Mouse (Mus musculus) left cerebral cortex, postnatal 36 days (tissue): Measurements from ENCODE around the gene Pex11g. TPM values are rescaled to one million over a fixed set of nuclear protein-coding genes. Genes with fewer than 3 reads are reported as not detected.

Source experiments
- DNase-seq, 2 experiments: peaks; one replicate each; pipeline ENCODE4 v3.0.0; 2021 to 2022; ENCODE audit warnings: low spot score in 2 of 2, mixed read lengths in 1 of 2
- intact Hi-C: fragments of 180-260 bp; cut with DNase I; formaldehyde crosslinking; loops from one replicate; pipeline ENCODE4 v1.15.1; 2025
- total RNA-seq, 2 experiments: library from RNA; stranded (reverse); gene quantifications; 2 replicates each; pipeline ENCODE4 v1.2.3; 2021

The Pex11g gene
- 1 to 10 TPM in 1 of 2 experiments, under 1 TPM in 1; 0.54 to 1.3 TPM for total RNA-seq

- intact Hi-C loops = no loop called here
- peak; percentile 74 to 82 for DNase-seq
Observed at GRCm38 (mm10) chr8:3467006-3467885, at the start of gene Pex11g. Gene Pex11g (minus strand): TSS chr8:3467680.

- DNase-seq = peak in 1 of 2 experiments; percentile 22
- intact Hi-C loops = loop anchor here (10.0 kb wide), 1 partner anchor 242 kb away; the partner anchor contains the start of gene Insr
Observed at GRCm38 (mm10) chr8:3517117-3517495, 49.6 kb upstream of the Pex11g start.

DNA sequence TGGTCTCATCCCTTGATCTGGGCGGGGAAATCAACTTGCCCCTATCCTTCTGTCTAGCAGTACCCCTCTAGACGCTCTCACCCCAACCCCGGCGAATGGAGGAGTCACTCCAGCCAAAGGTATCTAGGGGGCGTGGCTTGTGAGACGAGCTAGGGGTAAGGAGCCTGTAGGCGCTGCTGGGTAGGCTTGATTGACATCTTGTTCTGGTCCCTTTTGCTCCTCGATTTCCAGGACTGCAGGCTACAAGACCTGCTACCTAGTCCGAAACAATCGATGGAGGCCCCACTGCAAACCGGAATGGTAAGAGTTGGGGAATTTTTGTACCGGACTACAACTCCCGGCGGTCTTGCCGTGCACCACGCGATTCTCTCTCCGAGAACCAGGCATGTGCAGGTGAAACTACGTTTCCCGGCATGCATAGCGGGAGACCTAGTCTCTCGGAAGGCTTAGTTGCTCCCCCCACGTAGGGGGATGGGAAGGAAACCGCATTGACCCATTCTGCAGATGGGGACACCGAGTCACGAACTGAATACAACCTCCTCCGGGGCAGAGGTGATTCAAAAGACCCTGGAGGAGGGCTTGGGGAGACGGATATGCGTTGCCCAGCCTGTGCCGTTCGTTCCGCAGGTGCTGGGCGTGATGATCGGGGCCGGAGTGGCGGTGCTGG, 49.1 kb upstream of the Pex11g start:
- intact Hi-C loops = loop anchor here (10.0 kb wide), 1 partner anchor 242 kb away; the partner anchor contains the start of gene Insr
- DNase-seq = peak; percentile 96 to 97

- intact Hi-C loops = loop anchor here (10.0 kb wide), 1 partner anchor 241 kb away; the partner anchor contains the start of gene Insr
- DNase-seq = peak; percentile 59 to 64
Observed at GRCm38 (mm10) chr8:3515771-3516417, 48.4 kb upstream of the Pex11g start.

- intact Hi-C loops = loop anchor here (10.0 kb wide), 1 partner anchor 240 kb away; the partner anchor contains the start of gene Insr
Observed at GRCm38 (mm10) chr8:3515260-3515671, 47.8 kb upstream of the Pex11g start, which contains the start of gene Pnpla6. Gene Pnpla6 (plus strand): TSS chr8:3515384.

DNA sequence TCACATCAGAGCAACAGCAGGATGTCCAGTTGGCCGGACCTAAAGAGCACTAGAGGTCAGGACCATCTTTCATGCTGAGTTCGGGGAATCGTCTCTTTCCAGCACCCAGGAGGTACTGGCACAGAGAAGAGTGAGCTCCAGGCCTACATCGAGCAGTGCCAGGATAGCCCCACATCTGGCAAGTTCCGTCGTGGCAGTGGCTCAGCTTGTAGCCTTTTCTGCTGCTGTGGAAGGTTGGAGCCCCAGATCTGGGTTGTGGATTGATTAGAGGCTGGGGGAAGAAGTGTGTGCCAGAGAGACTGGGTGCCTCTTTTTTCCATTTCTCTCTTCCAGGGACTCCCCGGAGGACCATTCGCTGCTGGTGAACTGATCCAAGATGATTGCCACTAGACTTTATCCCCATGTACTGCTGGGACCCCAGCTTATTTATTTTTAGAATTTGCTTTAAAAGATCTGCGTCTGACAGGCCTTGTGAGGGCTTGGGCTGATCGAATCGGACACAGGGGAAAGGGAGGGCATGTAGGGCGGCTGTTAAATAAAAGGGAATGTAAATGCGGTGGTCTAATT, 47.3 kb upstream of the Pex11g start:
- intact Hi-C loops = loop anchor here (10.0 kb wide), 1 partner anchor 240 kb away; the partner anchor contains the start of gene Insr
- DNase-seq = no peak

More at GRCm38 (mm10) chr8:3515260-3515671, 47.8 kb upstream of the Pex11g start, which contains the start of gene Pnpla6:
- DNase-seq = peak; percentile 89

- intact Hi-C loops = no loop called here
- DNase-seq = no peak
Observed at GRCm38 (mm10) chr8:3507979-3508754, 40.7 kb upstream of the Pex11g start.

- peak; percentile 34 to 38 for DNase-seq
- intact Hi-C loops = no loop called here
Observed at GRCm38 (mm10) chr8:3502217-3502616, 34.7 kb upstream of the Pex11g start.

DNA sequence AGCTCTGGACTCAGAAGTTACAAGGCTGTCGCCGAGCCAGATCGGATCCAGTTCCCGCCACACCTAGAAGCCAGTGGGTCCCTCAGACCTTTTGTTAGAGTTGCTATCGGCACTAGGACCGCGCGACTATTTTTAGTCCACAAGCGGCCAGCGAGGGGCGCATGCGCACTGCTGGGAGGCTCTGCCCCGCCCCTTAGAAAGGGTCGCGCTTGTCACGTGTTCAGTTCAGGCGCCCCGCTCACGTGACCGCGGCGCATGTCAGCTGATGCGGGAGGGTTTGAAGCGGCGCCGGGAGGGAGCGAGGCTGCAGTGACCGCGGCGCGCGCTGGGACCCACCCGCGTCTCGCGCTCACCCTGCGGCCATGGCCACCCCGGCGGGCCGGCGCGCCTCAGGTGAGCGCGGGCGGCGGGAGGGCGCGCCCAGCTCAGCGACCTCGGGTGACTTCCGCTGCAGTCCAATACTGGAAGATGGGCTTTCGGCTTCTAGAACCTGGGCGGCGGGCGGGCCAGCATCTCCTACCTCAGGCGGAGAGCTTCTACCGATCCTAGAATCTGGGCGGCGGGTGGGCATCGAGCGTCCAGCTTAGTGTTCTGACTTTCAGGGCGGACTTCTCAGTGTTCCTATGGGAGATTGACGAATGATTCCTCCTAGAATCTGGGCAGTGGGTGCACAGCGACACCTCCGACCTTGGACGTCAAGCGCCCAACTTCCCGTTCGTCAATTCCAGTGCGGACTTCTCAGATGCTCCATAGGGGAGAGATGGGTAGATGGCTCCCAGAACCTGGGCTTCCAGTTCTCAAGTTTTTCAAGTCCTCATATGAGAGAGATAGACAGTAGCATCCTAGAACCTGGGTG, 33.0 kb upstream of the Pex11g start, which contains the start of gene Mcoln1:
Mcoln1 (plus strand) TSS at position 223 of the 856 bp plus-strand sequence.
- intact Hi-C loops = no loop called here
- DNase-seq = peak; percentile 98

- intact Hi-C loops = no loop called here
- no peak for DNase-seq
Observed at GRCm38 (mm10) chr8:3499751-3500150, 32.3 kb upstream of the Pex11g start.

DNA sequence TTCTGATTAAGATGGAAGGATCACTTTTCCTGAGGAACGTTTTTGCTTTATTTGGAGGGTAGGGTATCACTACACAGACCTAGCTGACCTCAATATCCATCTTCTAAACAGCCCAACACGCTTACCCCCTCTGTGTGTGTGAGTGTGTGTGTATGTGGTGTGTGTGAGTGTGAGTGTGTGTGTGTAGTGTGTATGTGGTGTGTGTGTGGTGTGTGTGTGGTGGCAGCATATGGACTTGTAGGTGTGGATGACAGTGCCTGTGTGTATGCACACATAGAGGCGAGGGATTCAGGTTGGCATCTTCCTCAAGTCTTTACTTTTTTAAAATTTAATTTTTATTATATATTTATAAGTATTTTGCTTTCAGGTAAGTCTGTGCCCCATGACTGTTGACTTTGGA, 31.1 kb upstream of the Pex11g start:
- intact Hi-C loops = no loop called here
- DNase-seq = no peak

DNA sequence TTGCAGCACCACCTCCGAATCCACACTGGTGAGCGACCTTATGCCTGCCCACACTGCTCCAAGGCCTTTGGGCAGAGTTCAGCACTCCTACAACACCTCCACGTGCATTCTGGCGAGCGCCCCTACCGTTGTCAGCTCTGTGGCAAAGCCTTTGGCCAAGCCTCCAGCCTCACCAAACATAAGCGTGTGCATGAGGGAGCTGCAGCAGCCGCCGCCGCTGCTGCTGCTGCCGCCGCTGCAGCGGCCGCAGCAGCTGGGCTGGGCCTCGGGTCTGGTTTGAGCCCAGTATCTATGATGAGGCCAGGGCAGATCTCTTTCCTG, 28.9 kb upstream of the Pex11g start:
- DNase-seq = no peak
- intact Hi-C loops = no loop called here

DNA sequence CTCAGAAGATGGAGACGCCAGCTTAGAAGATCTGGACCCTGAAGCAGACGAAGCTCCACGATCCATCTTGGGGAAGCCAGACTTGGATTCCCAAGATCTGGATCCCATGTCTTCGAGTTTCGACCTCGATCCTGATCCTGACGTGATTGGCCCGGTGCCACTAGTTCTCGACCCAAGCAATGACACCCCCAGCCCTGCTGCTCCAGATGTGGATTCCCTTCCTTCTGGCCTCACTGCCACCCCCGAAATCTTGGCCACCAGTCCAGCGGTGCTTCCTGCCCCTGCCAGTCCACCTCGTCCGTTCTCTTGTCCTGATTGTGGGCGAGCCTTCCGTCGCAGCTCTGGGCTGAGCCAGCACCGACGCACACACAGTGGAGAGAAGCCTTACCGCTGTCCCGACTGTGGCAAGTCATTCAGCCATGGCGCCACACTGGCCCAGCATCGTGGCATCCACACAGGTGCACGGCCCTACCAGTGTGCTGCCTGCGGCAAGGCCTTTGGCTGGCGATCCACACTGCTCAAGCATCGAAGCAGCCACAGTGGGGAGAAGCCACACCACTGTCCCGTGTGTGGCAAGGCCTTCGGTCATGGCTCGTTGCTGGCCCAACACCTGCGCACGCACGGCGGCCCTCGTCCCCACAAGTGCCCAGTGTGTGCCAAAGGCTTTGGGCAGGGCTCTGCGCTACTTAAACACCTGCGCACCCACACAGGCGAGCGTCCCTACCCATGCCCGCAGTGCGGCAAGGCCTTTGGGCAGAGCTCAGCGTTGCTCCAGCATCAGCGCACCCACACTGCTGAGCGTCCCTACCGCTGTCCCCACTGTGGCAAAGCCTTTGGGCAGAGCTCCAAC, 28.3 kb upstream of the Pex11g start:
- intact Hi-C loops = no loop called here
- DNase-seq = no peak

DNA sequence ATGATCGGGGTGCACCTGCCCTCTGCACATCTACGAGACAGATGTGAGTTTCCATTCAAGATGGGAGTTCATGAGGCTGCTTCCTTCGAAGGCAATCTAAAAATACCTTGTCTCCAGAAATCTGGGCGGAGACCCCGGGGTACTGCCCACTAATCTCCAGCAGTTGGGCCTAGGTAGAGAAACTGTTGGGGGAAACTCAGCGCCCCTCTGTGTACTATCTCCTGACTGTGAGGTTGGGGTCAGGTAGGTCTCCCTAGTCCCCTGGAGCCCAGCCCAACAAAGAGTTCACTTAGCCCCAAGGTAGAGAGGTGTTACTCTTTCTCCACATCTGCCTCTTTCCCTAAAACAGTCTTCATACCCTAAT, 26.3 kb upstream of the Pex11g start:
- no peak for DNase-seq
- intact Hi-C loops = no loop called here

DNA sequence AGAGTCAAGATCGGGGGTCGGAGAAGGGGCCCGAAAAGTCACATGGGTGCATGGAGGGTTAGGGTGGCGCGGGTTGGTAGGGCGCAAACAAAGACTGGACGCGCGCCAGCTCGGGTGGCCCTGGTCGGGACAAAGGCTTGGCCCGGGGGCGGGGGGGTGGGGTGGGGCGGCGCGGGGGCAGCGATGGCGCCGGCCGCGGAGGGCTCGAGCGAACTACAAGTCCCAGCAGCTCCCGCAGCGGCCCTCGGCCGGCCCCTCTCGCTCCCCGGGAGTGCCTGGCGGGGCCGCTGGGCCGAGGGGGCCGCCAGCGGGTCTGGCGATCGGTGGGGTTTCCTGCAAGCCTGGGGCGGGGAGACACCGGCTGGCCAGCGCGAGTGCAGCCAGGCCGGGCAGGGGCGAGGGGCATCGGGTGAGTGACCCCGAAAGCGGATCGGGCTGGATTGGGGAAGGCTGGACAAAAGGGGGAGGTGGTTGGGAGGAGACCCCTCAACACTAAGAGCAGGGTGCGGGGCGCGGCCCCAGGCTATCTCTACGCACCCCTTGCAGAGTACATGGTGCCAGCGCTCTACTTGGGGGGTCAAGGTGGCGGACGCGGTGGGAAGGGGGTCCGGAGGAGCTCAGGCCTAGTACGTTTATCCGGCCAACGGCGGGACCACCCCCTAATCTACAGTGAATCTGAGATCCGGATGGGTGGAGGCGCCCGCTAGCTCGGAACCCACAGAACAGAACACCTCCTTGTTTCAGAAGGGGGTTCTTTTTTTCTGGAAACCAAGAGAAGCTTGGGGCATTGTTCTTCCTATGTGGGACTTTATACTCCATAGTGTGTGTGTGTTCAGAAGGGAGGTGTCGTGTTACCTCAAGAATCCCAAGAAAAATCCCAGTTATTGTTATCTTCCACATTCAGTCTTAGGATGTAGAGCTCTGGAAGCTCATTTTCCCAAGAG, 25.7 kb upstream of the Pex11g start, which contains the start of gene Zfp358:
Zfp358 (plus strand) TSS at position 238 of the 944 bp plus-strand sequence.
- DNase-seq = peak; percentile 69 to 78
- intact Hi-C loops = no loop called here

GRCm38 (mm10) chr8:3485192-3485591, 17.7 kb upstream of the Pex11g start:
- intact Hi-C loops = no loop called here
- no peak for DNase-seq
